Mouse (Mus musculus) midbrain, embryonic 13.5 days (tissue): ENCODE results near the gene St13. TPM values are rescaled to one million over a fixed set of nuclear protein-coding genes. Genes with fewer than 3 reads are reported as not detected.

Source experiments
- ATAC-seq: fragments of 200-750 bp; cut with Nextera tagmentation; 2 replicates; pipeline ENCODE4 v1.8.0; 2017; ENCODE audit warnings: mild to moderate bottlenecking, moderate TSS enrichment, moderate library complexity
- H3K27ac ChIP-seq: fragments of 300-500 bp; sonication (generic); 2 replicates; pipeline ENCODE4 v1.5.1; 2015; ENCODE audit warnings: inconsistent platforms, mild to moderate bottlenecking, moderate library complexity
- H3K27me3 ChIP-seq: fragments of 300-500 bp; sonication (generic); 2 replicates; pipeline ENCODE4 v1.6.1; 2015; ENCODE audit warnings: mild to moderate bottlenecking, inconsistent platforms
- H3K36me3 ChIP-seq: fragments of 300-500 bp; sonication (generic); 2 replicates; pipeline ENCODE4 v1.6.1; 2015; ENCODE audit warnings: mild to moderate bottlenecking, inconsistent platforms
- H3K4me1 ChIP-seq: fragments of 300-500 bp; sonication (generic); replicated peaks from 2 replicates; pipeline ENCODE4 v1.6.1; 2015; ENCODE audit warnings: inconsistent platforms
- H3K4me2 ChIP-seq: fragments of 300-500 bp; sonication (generic); replicated peaks from 2 replicates; pipeline ENCODE4 v1.6.1; 2015; ENCODE audit warnings: moderate library complexity, mild to moderate bottlenecking, inconsistent platforms
- H3K4me3 ChIP-seq: fragments of 300-500 bp; sonication (generic); replicated peaks from 2 replicates; pipeline ENCODE4 v1.5.1; 2015; ENCODE audit warnings: mild to moderate bottlenecking, inconsistent platforms
- H3K9ac ChIP-seq: fragments of 300-500 bp; sonication (generic); replicated peaks from 2 replicates; pipeline ENCODE4 v1.6.1; 2015; ENCODE audit warnings: mild to moderate bottlenecking, inconsistent platforms
- H3K9me3 ChIP-seq: fragments of 300-500 bp; sonication (generic); 2 replicates; pipeline ENCODE4 v1.6.1; 2016; ENCODE audit warnings: mild to moderate bottlenecking, inconsistent platforms
- WGBS: fragments of 180-500 bp; shearing (Covaris S2); methylation state at CpG from one replicate; pipeline ENCODE4 v1.1.7; 2015; 5-methylcytosine and 5-hydroxymethylcytosine counted together
- polyA plus RNA-seq: library from polyadenylated mRNA; unstranded; fragments of >200 nt; fragmentation: Nextera tagmentation; extraction: Ambion mirVana; gene quantifications from 2 replicates; pipeline ENCODE4 v1.2.1, GENCODE M21; 2015

St13 gene
- polyA plus RNA-seq, 1 experiment from 2014 or later: 182 TPM

DNA sequence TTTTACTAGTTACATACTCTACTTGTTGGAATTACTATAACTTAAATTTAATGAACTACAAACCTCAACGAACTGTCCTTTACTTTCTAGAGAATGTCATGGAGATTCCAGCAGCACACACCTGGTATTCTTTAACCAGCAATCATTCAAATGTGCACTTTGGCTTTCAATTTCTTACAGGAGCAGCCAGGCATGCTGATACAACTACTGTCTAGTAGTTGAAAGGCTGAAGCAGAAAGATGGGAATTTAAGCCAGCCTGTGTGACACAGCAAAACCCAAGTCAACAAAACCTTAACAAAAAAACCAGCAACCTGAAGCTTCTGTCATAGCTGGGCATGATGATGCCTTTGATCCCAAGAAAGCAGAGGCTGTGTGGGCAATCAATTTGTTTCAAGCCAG, 37.4 kb downstream of the St13 start:
- Histone ChIP-seq H3K9ac (no peak overlapping the region), H3K4me2 (no peak overlapping the region), H3K4me3 (no peak overlapping the region), H3K4me1 (peaks cover 23% of the 10 kb centered on the region), H3K36me3 (peaks cover 45% of the 10 kb centered on the region), H3K27me3 (no peaks in the 10 kb centered on the region), H3K27ac (no peak overlapping the region), H3K9me3 (no peaks in the 10 kb centered on the region)
- WGBS: 90% methylated on average over 1 of the region's 1 CpGs
- ATAC-seq: no peak

DNA sequence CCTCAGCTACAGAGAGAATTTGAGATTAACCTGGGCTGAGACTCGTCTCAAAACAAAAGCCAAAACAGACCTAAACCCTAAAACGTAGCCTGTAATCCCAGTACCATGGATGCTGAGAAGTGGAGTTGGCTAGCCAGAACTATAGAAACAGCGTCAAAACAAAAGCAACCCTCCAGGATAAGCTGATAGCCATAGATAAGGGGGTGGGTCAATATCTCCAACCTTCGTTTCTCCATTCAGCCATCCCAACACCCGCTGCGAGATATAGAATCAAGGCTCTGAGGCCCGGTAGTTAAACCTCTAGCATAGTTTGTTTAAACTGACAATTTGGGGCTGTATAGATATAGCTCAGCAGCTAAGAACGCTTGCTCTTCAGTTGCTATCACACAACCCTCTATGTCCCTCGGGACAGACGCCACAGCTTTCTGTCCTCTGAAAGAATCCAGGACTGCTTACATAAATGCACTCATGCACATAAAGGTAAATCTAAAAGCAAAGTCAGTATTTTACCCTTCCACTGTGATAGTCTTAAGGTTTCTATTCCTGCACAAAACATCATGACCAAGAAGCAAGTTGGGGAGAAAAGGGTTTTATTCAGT, 38.4 kb downstream of the St13 start:
- Histone ChIP-seq H3K4me2 (peak overlapping the region; percentile 88; the same call in 1 of the 2 replicates), H3K27me3 (no peaks in the 10 kb centered on the region), H3K4me1 (peaks cover 30% of the 10 kb centered on the region), H3K27ac (no peak overlapping the region), H3K4me3 (no peak overlapping the region), H3K9ac (no peak overlapping the region), H3K36me3 (peaks cover 36% of the 10 kb centered on the region), H3K9me3 (no peaks in the 10 kb centered on the region)
- ATAC-seq: no peak
- WGBS: 47% methylated on average over 10 of the region's 10 CpGs

DNA sequence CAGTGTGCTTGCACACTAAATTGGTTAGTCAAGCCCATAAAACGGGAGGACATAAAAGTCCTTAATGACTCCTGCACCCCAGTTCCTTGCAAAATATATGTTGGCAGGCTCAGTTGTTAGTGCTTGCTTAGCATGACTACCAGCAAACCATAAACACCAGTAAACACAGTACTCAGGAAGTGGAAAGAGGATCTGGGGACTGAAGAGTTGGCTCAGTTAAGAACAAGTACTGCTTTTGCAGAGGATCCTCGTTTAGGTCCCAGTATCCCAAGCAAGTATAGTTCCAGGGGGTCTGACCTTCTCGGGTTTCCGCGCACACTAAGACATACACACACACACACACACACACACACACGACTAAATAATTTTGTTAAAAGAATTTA, 38.9 kb downstream of the St13 start:
- Histone ChIP-seq H3K27me3 (no peaks in the 10 kb centered on the region), H3K36me3 (peaks cover 31% of the 10 kb centered on the region), H3K4me3 (peak overlapping the region; percentile 79), H3K27ac (peak overlapping the region; percentile 83; the same call in 1 of the 2 replicates), H3K4me1 (peaks cover 30% of the 10 kb centered on the region), H3K4me2 (peak overlapping the region; percentile 88), H3K9ac (no peak overlapping the region; the same call in 1 of the 2 replicates), H3K9me3 (no peaks in the 10 kb centered on the region)
- no peak for ATAC-seq
- WGBS: 46% methylated on average over 6 of the region's 6 CpGs

DNA sequence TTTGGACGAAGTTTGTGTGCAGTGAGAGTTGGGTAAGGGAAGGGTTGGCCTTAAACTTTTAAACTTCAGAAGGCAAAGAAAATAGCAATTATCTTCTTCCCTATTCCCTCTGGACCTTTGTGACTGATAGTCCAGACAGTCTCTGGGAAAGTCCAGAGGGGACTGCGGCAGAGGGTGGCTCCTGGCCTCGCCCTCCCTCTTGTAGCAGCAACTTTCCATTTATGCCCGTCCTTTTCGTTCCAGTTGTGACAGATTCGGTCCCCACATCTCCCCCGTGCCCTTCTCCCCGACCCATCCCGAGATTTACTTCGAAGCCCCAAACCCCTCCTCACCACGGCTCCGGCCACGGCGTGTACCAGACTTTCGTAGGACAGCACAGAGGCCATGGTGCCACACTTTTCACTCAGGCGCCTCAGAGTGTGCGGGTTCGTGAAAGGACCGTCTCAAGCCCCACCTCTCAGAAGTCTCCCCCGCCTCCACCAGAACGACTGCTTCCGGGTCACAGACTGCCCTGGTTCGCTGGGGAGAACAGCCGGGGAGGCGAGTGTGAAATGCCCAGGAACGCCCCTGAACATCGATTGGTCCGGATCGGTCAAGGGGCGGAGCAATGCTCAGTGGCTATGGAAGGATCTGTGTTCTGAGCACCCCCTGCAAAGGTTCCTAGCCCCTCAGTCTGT, 39.4 kb downstream of the St13 start, which contains the start of gene Slc25a17:
TSS of gene Slc25a17 (minus strand) at position 468 of the 677 bp plus-strand sequence.
- 0% methylated on average over 30 of the region's 30 CpGs for WGBS
- peak; percentile 100 for ATAC-seq
- H3K27me3 ChIP-seq: no peaks in the 10 kb centered on the region

DNA sequence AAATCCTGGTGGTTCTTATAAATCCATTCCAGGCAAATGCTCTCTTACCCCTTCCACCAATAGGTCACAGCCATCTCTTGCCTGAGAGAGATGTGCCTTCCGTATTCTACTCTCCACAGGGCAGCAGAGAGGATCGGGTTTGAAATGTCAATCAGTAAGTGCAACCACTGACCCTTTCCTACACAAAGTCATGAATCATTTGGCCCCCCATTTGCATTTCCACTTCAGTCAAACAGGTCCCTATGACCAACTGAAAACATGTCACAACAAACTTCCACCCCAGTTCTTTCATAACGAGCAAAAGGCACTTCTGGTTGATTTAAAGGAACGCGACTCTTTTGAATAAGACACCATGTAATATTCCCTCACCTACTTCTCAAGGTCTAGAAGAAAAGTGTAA, 40.5 kb downstream of the St13 start:
- Histone ChIP-seq H3K4me2 (peak overlapping the region; percentile 88), H3K27ac (no peak overlapping the region), H3K4me3 (no peak overlapping the region), H3K9ac (no peak overlapping the region), H3K36me3 (peaks cover 17% of the 10 kb centered on the region), H3K9me3 (no peaks in the 10 kb centered on the region), H3K27me3 (no peaks in the 10 kb centered on the region), H3K4me1 (peaks cover 30% of the 10 kb centered on the region)
- WGBS: 92% methylated on average over 5 of the region's 5 CpGs
- ATAC-seq: no peak

More for the DNA sequence above, 39.4 kb downstream of the St13 start, which contains the start of gene Slc25a17:
- Histone ChIP-seq H3K4me3 (peak within 1 kb of the TSS; percentile 79), H3K4me2 (peak within 1 kb of the TSS; percentile 88), H3K36me3 (peaks cover 25% of the 10 kb centered on the region), H3K9ac (peak within 1 kb of the TSS; percentile 80), H3K4me1 (peaks cover 30% of the 10 kb centered on the region), H3K27ac (peak within 1 kb of the TSS; percentile 83), H3K9me3 (no peaks in the 10 kb centered on the region)

DNA sequence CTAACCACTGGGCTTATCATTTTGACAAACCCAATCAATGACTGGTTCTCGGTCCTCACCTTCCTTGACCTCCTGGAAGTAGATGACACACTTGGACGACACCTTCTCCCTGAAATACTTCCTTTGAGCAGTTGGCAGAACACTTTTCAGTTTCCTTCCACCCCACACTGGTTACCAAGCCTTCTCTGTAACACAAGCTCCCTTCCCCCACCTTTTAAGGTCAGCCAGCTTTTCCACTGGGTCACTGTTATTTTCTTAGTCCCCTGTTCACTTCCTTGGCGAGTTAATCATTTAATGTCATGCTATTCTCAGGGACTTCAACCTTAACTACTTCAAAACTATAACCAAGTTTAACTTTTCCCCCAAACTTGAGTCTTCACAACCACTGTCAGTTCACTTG, 40.9 kb downstream of the St13 start:
- Histone ChIP-seq H3K4me2 (no peak overlapping the region), H3K27ac (no peak overlapping the region), H3K4me1 (peaks cover 30% of the 10 kb centered on the region), H3K9me3 (no peaks in the 10 kb centered on the region), H3K9ac (no peak overlapping the region), H3K36me3 (peaks cover 13% of the 10 kb centered on the region), H3K4me3 (no peak overlapping the region), H3K27me3 (no peaks in the 10 kb centered on the region)
- ATAC-seq: no peak
- 95% methylated on average over 3 of the region's 3 CpGs for WGBS

DNA sequence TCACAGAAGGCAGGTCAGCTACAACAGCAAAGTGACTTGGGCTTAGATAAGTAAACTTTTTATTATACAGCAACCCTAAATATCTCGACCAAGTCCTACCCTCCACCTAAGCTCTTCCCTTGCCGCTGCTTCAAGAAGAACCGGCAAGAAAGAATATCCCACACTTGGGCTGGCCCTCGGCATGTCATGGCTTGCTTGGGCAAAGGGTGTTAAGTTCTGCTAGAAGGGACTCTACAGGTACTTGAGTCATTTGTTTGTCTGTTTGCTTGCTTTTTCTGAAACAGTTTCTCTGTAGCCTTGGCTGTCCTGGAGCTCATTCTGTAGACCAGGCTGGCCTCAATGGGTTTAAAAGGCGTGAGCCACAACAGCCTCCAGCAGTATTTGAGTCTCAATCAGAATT, 42.9 kb downstream of the St13 start:
- no peak for ATAC-seq
- no peaks in the 10 kb centered on the region for H3K27me3 ChIP-seq
- no peak overlapping the region for H3K9ac ChIP-seq
- no peak overlapping the region for H3K27ac ChIP-seq
- 50% methylated on average over 5 of the region's 5 CpGs for WGBS
- H3K36me3 ChIP-seq: no peaks in the 10 kb centered on the region
- H3K9me3 ChIP-seq: no peaks in the 10 kb centered on the region
- H3K4me2 ChIP-seq: no peak overlapping the region
- H3K4me3 ChIP-seq: no peak overlapping the region
- H3K4me1 ChIP-seq: peaks cover 30% of the 10 kb centered on the region

DNA sequence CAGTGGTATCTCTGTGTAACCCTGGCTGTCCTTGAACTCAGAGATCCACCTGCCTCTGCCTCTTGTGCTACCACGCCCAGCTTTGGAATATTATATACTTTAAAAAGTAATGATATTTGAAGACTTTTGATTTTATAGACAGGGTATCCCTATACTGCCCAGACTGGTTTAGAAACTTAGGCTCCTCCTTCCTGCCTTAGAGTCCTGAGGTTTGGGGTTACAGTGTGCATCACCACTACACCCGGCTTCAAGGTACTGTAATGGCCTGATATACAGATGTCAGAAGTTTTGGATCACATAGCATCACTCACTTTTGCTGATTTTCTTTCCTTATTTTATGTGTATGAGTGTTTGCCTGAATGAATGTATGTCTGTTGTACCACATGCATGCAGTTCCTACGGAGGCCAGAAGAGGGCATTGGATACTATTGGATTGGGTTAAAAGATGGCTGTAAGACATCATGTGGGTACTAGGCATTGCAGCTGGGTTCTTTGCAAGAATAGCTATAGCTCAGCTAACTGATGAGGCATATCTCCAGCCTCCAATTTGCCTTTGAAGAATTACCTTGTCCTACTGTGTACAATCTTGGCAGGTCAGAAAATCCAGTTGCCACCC, 44.6 kb downstream of the St13 start:
- H3K9ac ChIP-seq: no peak overlapping the region
- ATAC-seq: no peak
- no peaks in the 10 kb centered on the region for H3K27me3 ChIP-seq
- no peak overlapping the region for H3K27ac ChIP-seq
- 59% methylated on average over 3 of the region's 3 CpGs for WGBS
- H3K9me3 ChIP-seq: no peaks in the 10 kb centered on the region
- no peak overlapping the region for H3K4me3 ChIP-seq
- H3K4me1 ChIP-seq: peaks cover 26% of the 10 kb centered on the region
- no peak overlapping the region for H3K4me2 ChIP-seq
- H3K36me3 ChIP-seq: no peaks in the 10 kb centered on the region

DNA sequence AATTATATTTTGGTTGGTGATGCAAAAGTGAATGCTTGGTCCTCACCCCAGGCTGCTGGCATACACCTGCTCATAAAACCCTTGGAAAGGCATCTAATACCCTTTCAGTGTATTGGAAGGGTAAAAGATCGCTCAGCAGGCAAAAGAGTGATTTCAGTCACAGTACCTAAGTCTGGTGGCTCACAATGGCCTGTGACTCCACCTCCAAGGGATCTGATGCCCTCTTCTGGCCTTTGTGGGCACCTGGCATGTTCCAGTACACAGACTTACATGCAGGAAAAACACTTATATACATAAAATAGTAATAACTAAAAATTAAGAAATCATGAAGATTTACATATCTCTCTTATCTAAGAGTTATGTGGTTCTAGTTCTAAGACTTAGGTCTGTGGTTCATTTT, 47.2 kb downstream of the St13 start:
- Histone ChIP-seq H3K36me3 (no peaks in the 10 kb centered on the region; the same call in 1 of the 2 replicates), H3K4me3 (no peak overlapping the region), H3K4me2 (no peak overlapping the region), H3K27ac (no peak overlapping the region), H3K27me3 (no peaks in the 10 kb centered on the region), H3K9me3 (no peaks in the 10 kb centered on the region), H3K4me1 (peaks cover 10% of the 10 kb centered on the region), H3K9ac (no peak overlapping the region)
- ATAC-seq: no peak
- 69% methylated on average over 1 of the region's 1 CpGs for WGBS

DNA sequence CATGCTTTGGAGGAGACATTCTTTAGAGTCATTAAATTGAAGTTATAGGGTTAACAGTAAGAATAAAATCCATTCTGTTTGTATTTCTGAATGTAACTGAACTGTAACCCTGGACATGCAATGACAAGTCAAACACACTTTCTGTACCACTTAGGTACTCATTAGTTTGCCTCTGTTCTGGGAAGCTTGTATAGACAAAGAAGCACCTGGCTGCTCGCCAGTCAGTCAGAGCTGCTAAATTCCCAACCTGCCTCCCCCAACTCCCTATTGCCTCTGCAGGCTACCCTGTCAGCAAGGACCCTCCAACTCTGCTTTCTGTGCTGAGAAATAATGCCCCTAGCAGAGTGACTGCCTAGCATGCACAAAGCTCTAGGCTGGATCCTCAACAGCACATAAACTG, 49.5 kb downstream of the St13 start:
- no peaks in the 10 kb centered on the region for H3K27me3 ChIP-seq
- H3K4me3 ChIP-seq: no peak overlapping the region
- WGBS: 81% methylated on average over 1 of the region's 1 CpGs
- no peak for ATAC-seq
- H3K4me2 ChIP-seq: no peak overlapping the region
- 0 out of 2 replicates have a peak, but pooled peaks cover 3% of the 10 kb centered on the region for H3K4me1 ChIP-seq
- H3K9me3 ChIP-seq: no peaks in the 10 kb centered on the region
- peak overlapping the region; percentile 47; the same call in 1 of the 2 replicates for H3K27ac ChIP-seq
- H3K36me3 ChIP-seq: no peaks in the 10 kb centered on the region; the same call in 1 of the 2 replicates
- no peak overlapping the region for H3K9ac ChIP-seq

DNA sequence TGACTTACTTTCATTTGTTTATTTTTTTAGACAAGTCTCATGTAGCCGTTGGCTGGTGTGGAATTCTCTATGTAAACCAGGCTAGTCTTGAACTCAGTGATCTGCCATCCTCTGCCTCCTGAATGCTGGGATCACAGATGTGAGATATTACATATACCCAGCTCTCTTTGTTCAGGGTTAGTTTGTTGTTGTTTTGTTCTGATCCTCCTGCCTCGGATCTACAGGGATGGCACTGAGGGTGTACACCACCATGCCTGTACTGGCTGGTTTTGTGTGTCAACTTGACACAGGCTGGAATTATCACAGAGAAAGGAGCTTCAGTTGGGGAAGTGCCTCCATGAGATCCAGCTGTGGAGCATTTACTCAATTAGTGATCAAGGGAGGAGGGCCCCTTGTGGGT, 51.5 kb downstream of the St13 start:
- Histone ChIP-seq H3K27ac (no peak overlapping the region), H3K4me1 (0 out of 2 replicates have a peak, but pooled peaks cover 3% of the 10 kb centered on the region), H3K9me3 (no peaks in the 10 kb centered on the region), H3K36me3 (peaks cover 8% of the 10 kb centered on the region), H3K27me3 (no peaks in the 10 kb centered on the region), H3K9ac (no peak overlapping the region), H3K4me3 (no peak overlapping the region), H3K4me2 (no peak overlapping the region)
- WGBS: 81% methylated on average over 2 of the region's 2 CpGs
- no peak for ATAC-seq

DNA sequence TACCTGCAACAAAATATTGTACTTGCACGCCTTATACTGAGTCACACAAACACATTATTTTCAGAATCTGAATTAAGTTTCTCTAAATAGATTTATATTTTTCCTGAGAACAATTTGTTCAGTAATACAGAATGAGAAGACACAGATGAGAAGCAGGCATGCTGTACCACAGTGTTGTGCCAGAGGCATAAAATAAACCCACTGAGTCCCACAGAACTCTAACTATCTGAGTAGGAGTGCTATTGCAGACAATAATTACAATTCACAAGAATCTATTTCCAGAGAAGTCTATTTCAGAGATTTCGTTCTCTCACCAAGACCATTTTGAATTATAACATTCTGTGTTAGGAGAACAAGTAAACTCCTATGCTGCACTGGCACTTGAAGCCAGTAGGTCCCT, 52.4 kb downstream of the St13 start:
- no peak overlapping the region for H3K4me3 ChIP-seq
- H3K9me3 ChIP-seq: no peaks in the 10 kb centered on the region
- no peak for ATAC-seq
- H3K4me1 ChIP-seq: 0 out of 2 replicates have a peak, but pooled peaks cover 3% of the 10 kb centered on the region
- peaks cover 15% of the 10 kb centered on the region for H3K36me3 ChIP-seq
- 99% methylated on average over 2 of the region's 2 CpGs for WGBS
- H3K4me2 ChIP-seq: no peak overlapping the region
- H3K27me3 ChIP-seq: no peaks in the 10 kb centered on the region
- H3K27ac ChIP-seq: no peak overlapping the region
- no peak overlapping the region for H3K9ac ChIP-seq
